Mouse (Mus musculus): ENCODE data around the gene Rs1. TPM values are rescaled to one million over a fixed set of nuclear protein-coding genes. Genes with fewer than 3 reads are reported as not detected.

The Rs1 gene
- polyA plus RNA-seq, 1 experiment from 2014 or later, result not detected

DNA sequence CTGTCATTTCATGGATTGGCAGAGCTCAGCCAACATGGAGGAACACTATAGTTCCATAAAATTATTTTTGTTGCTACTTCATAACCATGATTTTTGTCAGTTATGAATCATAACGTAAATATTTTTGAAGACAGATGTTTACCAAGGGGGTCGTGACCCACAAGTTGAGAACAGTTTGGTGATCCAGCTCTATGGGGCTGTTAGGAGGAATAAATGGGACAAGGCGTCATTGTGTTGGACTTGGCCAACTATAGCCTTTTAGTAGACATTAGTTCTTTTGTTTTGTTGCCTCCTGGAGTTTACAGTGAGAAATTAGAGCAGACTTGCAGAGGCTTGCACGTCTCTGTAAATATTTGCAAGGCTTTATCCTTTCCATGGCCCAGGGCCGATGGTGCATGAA lies 14.5 kb downstream of the Rs1 start:
- H3K4me1 ChIP-seq (ENCODE audit: control insufficient read depth, insufficient read depth, low read length), result no peaks in the 10 kb centered on the region

DNA sequence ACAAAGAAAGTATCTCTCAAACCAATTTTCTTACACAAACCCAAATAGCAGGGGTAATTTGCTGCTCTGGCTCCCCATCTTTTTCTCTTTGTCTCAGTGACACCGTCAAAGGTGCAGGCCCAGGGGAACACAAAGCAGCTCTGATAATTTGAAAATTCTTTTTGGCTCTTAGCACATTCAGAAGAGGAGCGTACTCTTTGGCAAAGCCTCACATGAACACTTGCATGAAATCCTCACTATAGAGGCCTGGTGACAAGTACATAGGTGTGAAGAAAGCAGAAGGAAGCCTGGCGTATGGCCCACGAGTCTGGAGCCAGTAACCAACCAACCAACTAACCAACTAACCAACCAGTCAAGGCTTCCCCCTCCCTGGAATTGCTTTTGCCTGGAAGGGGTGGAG lies 27.1 kb downstream of the Rs1 start:
- Histone ChIP-seq H3K4me1 (ENCODE audit: control insufficient read depth, insufficient read depth, low read length) (no peaks in the 10 kb centered on the region), H3K9me3 (ENCODE audit: control insufficient read depth, low read length) (no peaks in the 10 kb centered on the region), H3K4me2 (ENCODE audit: low read depth) (no peak overlapping the region), H3K4me3 (ENCODE audit: low read depth, low read length) (no peak overlapping the region), H3K36me3 (ENCODE audit: control insufficient read depth, insufficient read depth, low read length) (no peaks in the 10 kb centered on the region), H3K27ac (ENCODE audit: low read depth, low read length) (no peak overlapping the region), H3K27me3 (ENCODE audit: control insufficient read depth, insufficient read depth, low read length) (0 out of 2 replicates have a peak, but pooled peaks cover 6% of the 10 kb centered on the region), H3K9ac (ENCODE audit: low read length) (no peak overlapping the region)
- WGBS, result 89% methylated on average over 4 of the region's 4 CpGs
- DNase-seq (ENCODE audit: low spot score), result no peak
- no peak for ATAC-seq (ENCODE audit: insufficient read depth, low FRiP score, low TSS enrichment)

More for the DNA sequence above, 14.5 kb downstream of the Rs1 start:
- ATAC-seq (ENCODE audit: insufficient read depth, low FRiP score, low TSS enrichment) (no peak), DNase-seq (ENCODE audit: low spot score) (no peak)
- H3K27ac ChIP-seq (ENCODE audit: low read depth, low read length), result no peak overlapping the region
- no peak overlapping the region for H3K4me3 ChIP-seq (ENCODE audit: low read depth, low read length)
- no peaks in the 10 kb centered on the region for H3K27me3 ChIP-seq (ENCODE audit: control insufficient read depth, insufficient read depth, low read length)
- no peaks in the 10 kb centered on the region for H3K36me3 ChIP-seq (ENCODE audit: control insufficient read depth, insufficient read depth, low read length)
- H3K9ac ChIP-seq (ENCODE audit: low read length), result no peak overlapping the region
- no peak overlapping the region for H3K4me2 ChIP-seq (ENCODE audit: low read depth)
- 84% methylated on average over 5 of the region's 5 CpGs for WGBS
- H3K9me3 ChIP-seq (ENCODE audit: control insufficient read depth, low read length), result no peaks in the 10 kb centered on the region

DNA sequence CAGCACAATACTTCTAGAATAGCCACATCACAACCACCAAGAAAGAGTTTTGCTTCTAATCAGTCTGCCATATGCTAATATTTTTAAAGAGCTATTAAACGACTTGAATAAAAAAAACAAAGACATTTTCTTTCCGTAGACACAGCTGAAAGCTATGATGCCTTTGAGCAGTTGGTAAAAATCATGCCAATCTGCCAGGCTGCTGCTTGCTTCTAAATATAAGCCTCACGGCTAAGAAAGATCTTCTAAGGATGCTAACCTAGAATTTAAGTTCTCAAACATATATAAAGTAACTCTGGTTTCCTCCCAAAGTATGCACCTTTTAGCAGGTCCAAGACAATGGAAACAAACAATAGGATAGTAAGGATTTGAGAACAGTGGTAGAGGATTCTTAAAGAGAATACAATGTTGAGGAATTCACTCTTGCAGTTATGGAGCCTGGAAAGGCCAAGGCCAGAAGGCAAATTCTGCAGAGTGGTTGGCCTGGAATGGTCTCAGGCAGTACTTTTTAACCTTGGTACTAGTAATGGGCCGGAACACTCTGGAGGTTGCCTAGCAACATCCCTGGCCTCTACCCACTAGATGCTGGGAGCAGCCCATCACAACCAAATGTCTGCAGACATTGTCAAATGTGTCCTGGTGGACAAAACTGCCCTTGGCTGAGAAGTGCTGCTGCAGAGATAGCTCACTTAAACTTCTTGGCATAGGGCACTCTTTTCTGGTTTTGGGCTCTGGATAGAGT lies 36.8 kb downstream of the Rs1 start:
- no peak overlapping the region for H3K4me3 ChIP-seq (ENCODE audit: low read depth, low read length)
- no peak for ATAC-seq (ENCODE audit: insufficient read depth, low FRiP score, low TSS enrichment)
- peaks cover 6% of the 10 kb centered on the region; the same call in 1 of the 2 replicates for H3K27me3 ChIP-seq (ENCODE audit: control insufficient read depth, insufficient read depth, low read length)
- no peak overlapping the region for H3K27ac ChIP-seq (ENCODE audit: low read depth, low read length)
- no peaks in the 10 kb centered on the region for H3K36me3 ChIP-seq (ENCODE audit: control insufficient read depth, insufficient read depth, low read length)
- no peak overlapping the region for H3K4me2 ChIP-seq (ENCODE audit: low read depth)
- no peaks in the 10 kb centered on the region for H3K4me1 ChIP-seq (ENCODE audit: control insufficient read depth, insufficient read depth, low read length)
- 85% methylated on average over 4 of the region's 4 CpGs for WGBS
- no peak overlapping the region for H3K9ac ChIP-seq (ENCODE audit: low read length)
- no peaks in the 10 kb centered on the region for H3K9me3 ChIP-seq (ENCODE audit: control insufficient read depth, low read length)
- no peak for DNase-seq (ENCODE audit: low spot score)

DNA sequence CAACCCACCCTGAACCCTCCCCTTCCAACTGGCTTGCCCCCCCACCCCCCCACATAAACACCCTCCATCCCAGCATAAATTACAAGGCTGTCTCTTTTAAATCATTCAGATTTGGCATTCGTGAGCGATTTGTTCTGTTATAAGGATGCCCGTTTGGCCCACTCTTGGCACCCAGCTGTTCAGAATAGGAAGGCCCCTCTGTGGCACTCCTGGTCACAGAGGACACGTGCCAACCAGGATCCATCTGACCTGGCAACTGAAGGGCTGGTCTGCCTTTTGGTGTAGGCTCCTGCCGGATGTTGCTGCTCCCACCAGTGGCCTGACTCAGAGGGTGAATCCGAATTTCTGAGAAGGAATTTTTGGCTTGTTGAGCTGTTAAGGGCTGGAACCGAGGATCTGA lies 40.4 kb downstream of the Rs1 start:
- ATAC-seq (ENCODE audit: insufficient read depth, low FRiP score, low TSS enrichment) (no peak), DNase-seq (ENCODE audit: low spot score) (no peak)
- H3K9ac ChIP-seq (ENCODE audit: low read length), result no peak overlapping the region
- 88% methylated on average over 7 of the region's 7 CpGs for WGBS
- H3K27me3 ChIP-seq (ENCODE audit: control insufficient read depth, insufficient read depth, low read length), result peaks cover 9% of the 10 kb centered on the region; the same call in 1 of the 2 replicates
- no peak overlapping the region for H3K27ac ChIP-seq (ENCODE audit: low read depth, low read length)
- no peaks in the 10 kb centered on the region for H3K4me1 ChIP-seq (ENCODE audit: control insufficient read depth, insufficient read depth, low read length)
- H3K36me3 ChIP-seq (ENCODE audit: control insufficient read depth, insufficient read depth, low read length), result no peaks in the 10 kb centered on the region
- H3K4me2 ChIP-seq (ENCODE audit: low read depth), result no peak overlapping the region
- H3K4me3 ChIP-seq (ENCODE audit: low read depth, low read length), result no peak overlapping the region
- no peaks in the 10 kb centered on the region for H3K9me3 ChIP-seq (ENCODE audit: control insufficient read depth, low read length)

Other genes starting within 250 kb of the Rs1 start
- 0.41 and 0.53 TPM in 2 replicates for gene Ppef1, start 32.2 kb upstream of the Rs1 start, polyA plus RNA-seq (2014; fragmentation: Nextera tagmentation; extraction: Ambion mirVana)
- 0.38 TPM in 1 of 2 replicates, not detected in the other for gene Gja6, start 139.0 kb downstream of the Rs1 start, polyA plus RNA-seq (2014; fragmentation: Nextera tagmentation; extraction: Ambion mirVana)
- gene Cdkl5, start 226.7 kb downstream of the Rs1 start, polyA plus RNA-seq (2014; fragmentation: Nextera tagmentation; extraction: Ambion mirVana), result 3.1 and 3.3 TPM in 2 replicates

All from neural tube, embryonic 11.5 days (tissue).